Mouse (Mus musculus) forebrain, embryonic 16.5 days (tissue): Measurements from ENCODE around the gene Tbrg4. TPM values are rescaled to one million over a fixed set of nuclear protein-coding genes. Genes with fewer than 3 reads are reported as not detected.

ENCODE experiments used
- ATAC-seq: fragments of 200-750 bp; cut with Nextera tagmentation; 2 replicates; pipeline ENCODE4 v1.8.0; 2017; ENCODE audit warnings: mild to moderate bottlenecking, moderate library complexity
- H3K27ac ChIP-seq: fragments of 300-500 bp; sonication (generic); 2 replicates; pipeline ENCODE4 v1.5.1; 2014; ENCODE audit warnings: low read length, control low read depth
- H3K27me3 ChIP-seq: fragments of 300-500 bp; sonication (generic); replicated peaks from 2 replicates; pipeline ENCODE4 v1.6.1; 2014; ENCODE audit warnings: low read length; ENCODE audit not compliant: control insufficient read depth, insufficient read depth
- H3K36me3 ChIP-seq: fragments of 300-500 bp; sonication (generic); 2 replicates; pipeline ENCODE4 v1.6.1; 2014; ENCODE audit not compliant: control insufficient read depth, insufficient read depth
- H3K4me1 ChIP-seq: fragments of 300-500 bp; sonication (generic); replicated peaks from 2 replicates; pipeline ENCODE4 v1.6.1; 2014; ENCODE audit warnings: low read length; ENCODE audit not compliant: control insufficient read depth, insufficient read depth
- H3K4me2 ChIP-seq: fragments of 300-500 bp; sonication (generic); 2 replicates; pipeline ENCODE4 v1.6.1; 2014; ENCODE audit warnings: mild to moderate bottlenecking, low read length, control low read depth
- H3K4me3 ChIP-seq: fragments of 300-500 bp; sonication (generic); replicated peaks from 2 replicates; pipeline ENCODE4 v1.5.1; 2014; ENCODE audit warnings: mild to moderate bottlenecking, low read length, control low read depth
- H3K9ac ChIP-seq: fragments of 300-500 bp; sonication (generic); replicated peaks from 2 replicates; pipeline ENCODE4 v1.6.1; 2014; ENCODE audit warnings: low read depth, low read length, control low read depth
- H3K9me3 ChIP-seq: fragments of 300-500 bp; sonication (generic); 2 replicates; pipeline ENCODE4 v1.6.1; 2016; ENCODE audit warnings: low read length; ENCODE audit not compliant: control insufficient read depth
- WGBS: fragments of 180-500 bp; shearing (Covaris S2); extraction: QIAGEN DNeasy Blood & Tissue Kit; methylation state at CpG from one replicate; pipeline ENCODE4 v1.1.7; 2014; 5-methylcytosine and 5-hydroxymethylcytosine counted together
- polyA plus RNA-seq: library from polyadenylated mRNA; unstranded; fragments of >200 nt; fragmentation: Nextera tagmentation; extraction: Ambion mirVana; gene quantifications from 2 replicates; pipeline ENCODE4 v1.2.1, GENCODE M21; 2015

The Tbrg4 gene
- polyA plus RNA-seq, 1 experiment from 2014 or later, result 32.2 TPM

- no peaks in the 10 kb centered on the region for H3K9me3 ChIP-seq
- H3K4me1 ChIP-seq, result peaks cover 24% of the 10 kb centered on the region
- ATAC-seq, result no peak
- H3K4me3 ChIP-seq, result no peak overlapping the region
- no peaks in the 10 kb centered on the region for H3K27me3 ChIP-seq
- H3K36me3 ChIP-seq, result peaks cover 3% of the 10 kb centered on the region; the same call in 1 of the 2 replicates
- no peak overlapping the region for H3K9ac ChIP-seq
- H3K27ac ChIP-seq, result no peak overlapping the region
- 22% methylated on average over 4 of the region's 4 CpGs for WGBS
- H3K4me2 ChIP-seq, result no peak overlapping the region
Observed at GRCm38 (mm10) chr11:6628568-6628967, 2.7 kb upstream of the Tbrg4 start.

DNA sequence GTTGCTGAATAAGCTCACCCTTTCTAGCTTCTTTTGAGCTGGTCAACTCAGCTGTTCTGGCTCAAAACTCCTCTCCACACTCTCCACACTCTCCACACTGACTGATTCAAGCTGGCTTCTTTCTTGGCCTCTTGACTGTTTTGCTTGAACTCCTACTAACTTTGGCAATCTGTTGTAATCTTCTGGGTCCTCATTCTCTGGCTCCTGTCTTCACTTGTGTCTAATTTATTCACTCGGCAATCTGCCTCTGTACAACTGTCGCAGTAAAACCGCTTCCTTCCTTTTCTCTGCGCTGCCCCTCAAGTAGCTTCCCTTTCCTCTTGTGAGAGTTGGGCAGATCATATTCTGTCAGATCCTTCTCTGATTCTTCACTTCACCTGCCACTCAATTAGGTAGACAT is 1.9 kb upstream of the Tbrg4 start:
- peaks cover 26% of the 10 kb centered on the region for H3K4me1 ChIP-seq
- no peak for ATAC-seq
- no peaks in the 10 kb centered on the region for H3K9me3 ChIP-seq
- H3K4me3 ChIP-seq, result no peak overlapping the region
- H3K9ac ChIP-seq, result no peak overlapping the region
- H3K27ac ChIP-seq, result no peak overlapping the region
- H3K36me3 ChIP-seq, result peaks cover 6% of the 10 kb centered on the region; the same call in 1 of the 2 replicates
- no peak overlapping the region for H3K4me2 ChIP-seq
- H3K27me3 ChIP-seq, result no peaks in the 10 kb centered on the region
- WGBS, result 92% methylated on average over 4 of the region's 4 CpGs

GRCm38 (mm10) chr11:6626388-6626772 is 513 bp upstream of the Tbrg4 start:
- Histone ChIP-seq H3K9me3 (no peaks in the 10 kb centered on the region), H3K27me3 (no peaks in the 10 kb centered on the region), H3K4me2 (peak overlapping the region; percentile 96), H3K4me3 (peak overlapping the region; percentile 84), H3K36me3 (peaks cover 9% of the 10 kb centered on the region), H3K9ac (peak overlapping the region; percentile 58), H3K4me1 (peaks cover 26% of the 10 kb centered on the region), H3K27ac (peak overlapping the region; percentile 71)
- ATAC-seq, result peak; percentile 27
- WGBS, result 13% methylated on average over 16 of the region's 16 CpGs

GRCm38 (mm10) chr11:6624619-6625382 is 1.1 kb downstream of the Tbrg4 start:
- H3K9me3 ChIP-seq, result no peaks in the 10 kb centered on the region

DNA sequence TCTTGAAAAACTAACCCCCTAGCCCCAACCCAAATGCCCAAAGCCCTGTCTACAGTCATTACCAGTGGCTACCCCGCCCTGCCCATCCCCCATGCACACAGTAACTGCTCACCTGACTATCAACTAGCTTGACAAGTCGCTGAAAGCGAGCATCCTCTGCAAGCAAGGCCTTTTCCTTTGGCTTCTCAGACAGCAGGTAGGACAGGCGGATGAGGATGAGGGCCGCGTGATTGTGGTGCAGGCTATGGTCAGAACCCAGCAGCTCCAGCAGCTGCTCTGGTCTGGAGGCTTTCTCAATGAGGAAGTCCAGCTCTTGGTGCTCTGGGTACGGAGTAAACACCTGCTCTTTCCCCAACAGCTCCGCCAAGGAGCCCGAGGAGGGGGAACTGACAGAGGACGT is 2.2 kb downstream of the Tbrg4 start:
- Histone ChIP-seq H3K4me3 (no peak overlapping the region), H3K4me2 (no peak overlapping the region)

More at GRCm38 (mm10) chr11:6624619-6625382, 1.1 kb downstream of the Tbrg4 start:
- H3K36me3 ChIP-seq, result peaks cover 22% of the 10 kb centered on the region
- peaks cover 26% of the 10 kb centered on the region for H3K4me1 ChIP-seq
- H3K27ac ChIP-seq, result no peak overlapping the region
- 69% methylated on average over 14 of the region's 14 CpGs for WGBS
- H3K4me3 ChIP-seq, result peak overlapping the region; percentile 84
- H3K4me2 ChIP-seq, result peak overlapping the region; percentile 61
- H3K9ac ChIP-seq, result peak overlapping the region; percentile 58; the same call in 1 of the 2 replicates
- H3K27me3 ChIP-seq, result no peaks in the 10 kb centered on the region
- no peak for ATAC-seq

DNA sequence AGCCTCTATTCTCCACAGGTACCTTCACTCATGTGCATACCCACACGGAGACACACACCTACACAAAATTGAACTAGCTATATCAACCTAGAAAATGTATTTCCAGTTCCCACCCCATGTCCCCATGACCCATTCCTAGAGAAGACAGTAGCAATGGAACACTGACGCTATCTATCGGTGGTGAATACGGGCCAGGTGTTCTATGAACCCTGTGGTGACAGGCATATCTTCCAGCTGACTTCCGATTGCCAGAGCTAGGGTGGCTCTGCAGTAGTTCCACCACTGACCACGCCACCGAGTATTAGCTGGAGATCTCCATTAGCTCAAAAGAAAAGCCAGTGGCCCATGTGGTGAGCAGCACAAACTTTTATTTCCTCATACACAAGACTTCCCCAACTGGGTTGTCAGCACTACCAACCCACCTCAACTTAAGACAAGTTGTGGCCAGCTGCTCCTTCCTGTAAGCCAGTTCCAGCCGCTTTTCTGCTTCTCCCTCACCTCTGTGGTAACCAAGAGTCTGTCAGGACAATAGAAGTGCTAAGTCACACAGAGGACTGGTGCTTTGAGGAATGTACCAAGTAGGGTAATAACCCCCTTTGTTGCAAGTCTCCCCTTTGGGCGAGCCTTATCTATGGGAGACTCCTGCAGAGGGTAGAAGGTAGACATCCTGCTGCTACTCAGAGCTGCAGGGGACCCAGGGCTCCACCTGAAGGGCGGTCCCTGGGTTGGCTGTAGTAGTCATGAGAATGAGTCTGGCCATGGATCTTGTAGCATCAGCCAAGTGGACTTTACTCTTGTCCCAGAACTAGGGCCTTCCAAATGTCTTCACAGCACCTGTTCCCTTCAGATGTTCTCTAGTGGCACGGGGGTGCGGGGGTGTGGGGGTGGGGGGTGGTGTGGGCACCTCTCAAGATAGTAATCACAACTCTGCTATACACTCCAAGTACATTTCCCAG is 10.3 kb downstream of the Tbrg4 start:
- Histone ChIP-seq H3K4me2 (no peak overlapping the region), H3K27ac (no peak overlapping the region), H3K4me3 (no peak overlapping the region), H3K4me1 (no peaks in the 10 kb centered on the region), H3K9ac (no peak overlapping the region), H3K36me3 (peaks cover 49% of the 10 kb centered on the region), H3K27me3 (no peaks in the 10 kb centered on the region), H3K9me3 (no peaks in the 10 kb centered on the region)
- WGBS, result 93% methylated on average over 12 of the region's 12 CpGs
- no peak for ATAC-seq

More for the DNA sequence above, 2.2 kb downstream of the Tbrg4 start:
- H3K36me3 ChIP-seq, result peaks cover 31% of the 10 kb centered on the region
- no peak for ATAC-seq
- H3K9me3 ChIP-seq, result no peaks in the 10 kb centered on the region
- no peaks in the 10 kb centered on the region for H3K27me3 ChIP-seq
- WGBS, result 92% methylated on average over 10 of the region's 10 CpGs
- no peak overlapping the region for H3K27ac ChIP-seq
- H3K4me1 ChIP-seq, result peaks cover 26% of the 10 kb centered on the region
- H3K9ac ChIP-seq, result no peak overlapping the region

DNA sequence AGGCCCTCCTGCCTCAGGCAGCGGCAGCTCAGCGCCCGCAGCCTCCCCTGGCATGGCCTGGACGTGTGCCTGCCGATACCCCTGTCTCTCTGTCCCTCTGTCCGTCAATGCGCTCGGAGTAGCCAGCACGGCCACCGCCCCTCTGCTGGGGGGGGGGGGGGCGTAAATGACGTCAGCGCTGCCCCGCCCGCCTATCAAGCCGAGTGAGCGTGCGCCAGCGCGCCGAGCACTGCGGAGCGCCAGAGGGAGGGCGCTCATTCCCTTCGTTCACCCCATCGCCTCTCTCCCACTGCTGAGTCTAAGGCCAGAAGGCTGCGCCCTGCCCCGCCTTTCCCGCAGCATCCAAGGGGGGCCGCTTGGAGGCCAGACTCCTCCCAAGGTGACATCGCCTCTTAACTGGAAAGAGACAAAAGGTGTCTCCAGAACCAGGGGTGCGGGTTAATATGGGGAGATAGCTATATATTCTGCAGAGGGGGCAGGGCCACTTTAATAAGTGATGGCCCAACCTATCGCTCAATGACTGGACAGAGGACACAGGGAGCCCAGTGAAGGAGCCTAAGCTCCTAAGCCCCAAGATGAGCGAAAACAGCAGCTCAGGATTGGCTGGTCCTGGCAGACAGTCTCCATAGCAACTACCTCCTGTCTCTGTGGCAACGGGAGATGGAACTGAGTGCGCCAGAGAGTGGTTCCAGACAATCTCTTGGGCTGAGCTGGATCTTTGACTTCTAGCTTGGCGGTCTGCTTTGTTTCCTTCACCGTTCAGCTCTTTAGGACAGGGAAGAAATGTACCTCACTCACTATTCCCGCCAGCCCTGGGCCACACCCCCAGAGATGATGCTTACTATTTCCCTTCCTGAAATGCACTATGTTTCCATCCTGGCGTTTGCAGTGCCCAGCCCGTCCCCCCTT is 20.1 kb downstream of the Tbrg4 start, which contains the start of gene Nacad:
Gene Nacad, minus strand, starts transcription at position 563 of the 909 bp plus-strand sequence.
- Histone ChIP-seq H3K4me2 (peak within 1 kb of the TSS; percentile 71), H3K9ac (peak within 1 kb of the TSS; percentile 82), H3K27me3 (no peaks in the 10 kb centered on the region), H3K4me3 (peak within 1 kb of the TSS; percentile 65), H3K36me3 (peaks cover 5% of the 10 kb centered on the region; the same call in 1 of the 2 replicates), H3K4me1 (peaks cover 35% of the 10 kb centered on the region), H3K27ac (peak within 1 kb of the TSS; percentile 98), H3K9me3 (no peaks in the 10 kb centered on the region)
- peak; percentile 92 for ATAC-seq
- 2% methylated on average over 28 of the region's 41 CpGs for WGBS

- Histone ChIP-seq H3K9me3 (no peaks in the 10 kb centered on the region), H3K27me3 (no peaks in the 10 kb centered on the region), H3K9ac (peak overlapping the region; percentile 82), H3K36me3 (peaks cover 5% of the 10 kb centered on the region; the same call in 1 of the 2 replicates), H3K4me3 (peak overlapping the region; percentile 65), H3K4me1 (peaks cover 36% of the 10 kb centered on the region), H3K27ac (peak overlapping the region; percentile 98), H3K4me2 (peak overlapping the region; percentile 71)
- 3% methylated on average over 13 of the region's 13 CpGs for WGBS
- peak; percentile 4 for ATAC-seq
Observed at GRCm38 (mm10) chr11:6605021-6605481, 20.8 kb downstream of the Tbrg4 start.
